Mouse (Mus musculus) midbrain, postnatal 0 days (tissue): ENCODE data around the gene 2210016L21Rik. TPM values are rescaled to one million over a fixed set of nuclear protein-coding genes. Genes with fewer than 3 reads are reported as not detected.

Experiments
- ATAC-seq: fragments of 200-750 bp; cut with Nextera tagmentation; 2 replicates; pipeline ENCODE4 v1.8.0; 2017; ENCODE audit warnings: moderate number of reproducible peaks, mild to moderate bottlenecking, moderate TSS enrichment, moderate library complexity; ENCODE audit not compliant: low FRiP score
- DNase-seq: peaks from one replicate; pipeline ENCODE4 v3.0.0-alpha.2; 2015; ENCODE audit warnings: low spot score
- H3K27ac ChIP-seq: fragments of 300-500 bp; sonication (generic); 2 replicates; pipeline ENCODE4 v1.5.1; 2014; ENCODE audit warnings: low read depth, mild to moderate bottlenecking, low read length, mixed read lengths
- H3K27me3 ChIP-seq: fragments of 300-500 bp; sonication (generic); 2 replicates; pipeline ENCODE4 v1.6.1; 2014; ENCODE audit warnings: low read length, control low read depth, mixed read lengths; ENCODE audit not compliant: insufficient read depth
- H3K36me3 ChIP-seq: fragments of 300-500 bp; sonication (generic); 2 replicates; pipeline ENCODE4 v1.6.1; 2014; ENCODE audit warnings: low read length, control low read depth, mixed read lengths; ENCODE audit not compliant: insufficient read depth
- H3K4me1 ChIP-seq: fragments of 300-500 bp; sonication (generic); 2 replicates; pipeline ENCODE4 v1.6.1; 2014; ENCODE audit warnings: mild to moderate bottlenecking, control low read depth, antibody characterized with exemption, low read length, mixed read lengths; ENCODE audit not compliant: insufficient read depth
- H3K4me2 ChIP-seq: fragments of 300-500 bp; sonication (generic); 2 replicates; pipeline ENCODE4 v1.6.1; 2014; ENCODE audit warnings: low read depth, mild to moderate bottlenecking, low read length, mixed read lengths; ENCODE audit not compliant: poor library complexity, severe bottlenecking
- H3K4me3 ChIP-seq: fragments of 300-500 bp; sonication (generic); 2 replicates; pipeline ENCODE4 v1.5.1; 2014; ENCODE audit warnings: low read depth, mild to moderate bottlenecking, low read length, moderate library complexity
- H3K9ac ChIP-seq: fragments of 300-500 bp; sonication (generic); replicated peaks from 2 replicates; pipeline ENCODE4 v1.6.1; 2014; ENCODE audit warnings: mild to moderate bottlenecking, low read length, moderate library complexity, mixed read lengths; ENCODE audit not compliant: poor library complexity, severe bottlenecking
- H3K9me3 ChIP-seq: fragments of 300-500 bp; sonication (generic); 2 replicates; pipeline ENCODE4 v1.6.1; 2016; ENCODE audit warnings: low read length, control low read depth
- CTCF ChIP-seq: IDR thresholded peaks from 2 replicates; pipeline ENCODE4 v1.5.1; 2016; ENCODE audit warnings: antibody characterized with exemption, mild to moderate bottlenecking
- WGBS: fragments of 180-500 bp; shearing (Covaris S2); extraction: QIAGEN DNeasy Blood & Tissue Kit; methylation state at CpG from one replicate; pipeline ENCODE4 v1.1.7; 2014; 5-methylcytosine and 5-hydroxymethylcytosine counted together
- polyA plus RNA-seq: library from polyadenylated mRNA; unstranded; fragments of >200 nt; fragmentation: Nextera tagmentation; extraction: Ambion mirVana; gene quantifications from 2 replicates; pipeline ENCODE4 v1.2.1, GENCODE M21; 2015
- total RNA-seq: library from RNA; depleted of rRNA; stranded (reverse); fragments of >200 nt; gene quantifications from 2 replicates; pipeline ENCODE4 v1.2.3, GENCODE M21; 2014

The 2210016L21Rik gene
- total and polyA plus RNA-seq, 2 experiments from 2014 or later: 62.9 to 225 TPM

DNA sequence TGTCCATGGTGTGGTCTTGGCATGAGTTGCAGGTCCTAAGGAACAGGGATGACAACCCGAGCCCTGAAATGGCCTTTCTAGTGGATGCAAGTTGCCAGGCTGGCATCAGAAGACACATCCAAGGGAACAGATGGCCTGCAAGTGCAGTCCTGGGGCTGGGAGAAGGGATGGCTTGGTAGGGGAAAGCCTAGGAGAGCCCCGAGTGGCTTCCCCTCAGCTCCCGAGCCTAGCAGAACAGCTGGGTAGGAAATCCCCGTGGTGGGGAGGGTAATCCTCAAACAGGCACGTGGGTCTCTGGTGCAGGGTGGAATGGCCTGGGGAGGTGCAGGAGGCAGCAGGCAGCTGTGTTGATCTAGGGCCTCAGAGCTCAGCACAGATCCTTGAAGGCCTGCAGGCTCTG, 7.4 kb downstream of the 2210016L21Rik start:
- DNase-seq: peak; percentile 53
- no peak overlapping the region for H3K27ac ChIP-seq
- no peak for ATAC-seq

DNA sequence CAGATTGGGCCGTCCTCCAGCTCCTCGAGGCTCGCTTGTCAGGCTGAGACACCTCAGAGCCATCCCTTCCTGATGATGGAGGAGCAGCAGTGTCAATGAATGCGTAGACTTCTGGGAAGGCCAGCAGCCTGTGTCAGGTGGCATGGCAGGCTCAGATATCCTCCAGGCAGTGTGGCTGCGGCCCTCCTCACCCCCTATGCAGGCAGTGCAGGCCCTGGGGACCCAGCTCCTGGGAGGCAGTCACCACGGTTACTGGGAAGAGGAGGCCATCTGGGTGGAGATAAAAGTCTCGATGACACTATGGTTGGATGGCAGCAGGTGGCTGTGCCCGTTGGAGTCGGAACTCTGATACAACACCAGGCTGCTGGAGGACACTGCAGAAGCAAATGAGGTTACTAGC, 7.9 kb downstream of the 2210016L21Rik start:
- ATAC-seq (no peak), DNase-seq (no peak)
- no peaks in the 10 kb centered on the region for H3K27me3 ChIP-seq
- no peaks in the 10 kb centered on the region for H3K4me1 ChIP-seq
- no peak overlapping the region for H3K9ac ChIP-seq
- no peak for TF ChIP-seq CTCF
- H3K4me3 ChIP-seq: no peak overlapping the region
- H3K27ac ChIP-seq: no peak overlapping the region
- H3K4me2 ChIP-seq: no peak overlapping the region
- no peaks in the 10 kb centered on the region for H3K9me3 ChIP-seq
- H3K36me3 ChIP-seq: peaks cover 37% of the 10 kb centered on the region
- WGBS: 72% methylated on average over 9 of the region's 9 CpGs

More for the DNA sequence above, 7.4 kb downstream of the 2210016L21Rik start:
- Histone ChIP-seq H3K4me1 (no peaks in the 10 kb centered on the region), H3K27me3 (no peaks in the 10 kb centered on the region), H3K9me3 (no peaks in the 10 kb centered on the region), H3K9ac (no peak overlapping the region), H3K4me2 (no peak overlapping the region), H3K36me3 (peaks cover 37% of the 10 kb centered on the region), H3K4me3 (no peak overlapping the region)
- WGBS: 40% methylated on average over 5 of the region's 5 CpGs
- no peak for TF ChIP-seq CTCF

DNA sequence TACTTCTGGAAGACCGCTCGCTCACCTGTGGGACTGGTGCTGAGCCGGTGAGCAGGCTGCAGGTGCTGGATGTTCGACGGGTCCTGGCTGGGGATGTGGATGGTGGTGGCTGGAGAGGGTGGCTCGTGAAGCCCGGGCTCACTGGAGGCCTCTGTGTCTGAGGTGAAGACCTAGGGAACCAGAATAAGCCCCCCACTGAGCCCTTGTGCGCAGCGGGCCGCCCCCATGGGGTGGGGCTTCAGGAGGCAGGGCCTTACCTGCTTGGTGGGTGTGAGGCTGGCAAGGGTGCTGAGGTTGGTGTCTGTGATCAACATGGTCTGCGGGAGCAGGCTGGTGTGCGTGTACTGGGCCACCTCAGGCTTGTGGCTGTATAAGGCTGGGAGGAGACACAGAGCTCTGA, 8.7 kb downstream of the 2210016L21Rik start:
- Histone ChIP-seq H3K9ac (no peak overlapping the region), H3K27ac (no peak overlapping the region), H3K4me2 (no peak overlapping the region), H3K27me3 (no peaks in the 10 kb centered on the region), H3K4me1 (no peaks in the 10 kb centered on the region), H3K4me3 (no peak overlapping the region), H3K36me3 (peaks cover 35% of the 10 kb centered on the region), H3K9me3 (no peaks in the 10 kb centered on the region)
- no peak for TF ChIP-seq CTCF
- WGBS: 53% methylated on average over 12 of the region's 12 CpGs
- DNase-seq (no peak), ATAC-seq (no peak)

DNA sequence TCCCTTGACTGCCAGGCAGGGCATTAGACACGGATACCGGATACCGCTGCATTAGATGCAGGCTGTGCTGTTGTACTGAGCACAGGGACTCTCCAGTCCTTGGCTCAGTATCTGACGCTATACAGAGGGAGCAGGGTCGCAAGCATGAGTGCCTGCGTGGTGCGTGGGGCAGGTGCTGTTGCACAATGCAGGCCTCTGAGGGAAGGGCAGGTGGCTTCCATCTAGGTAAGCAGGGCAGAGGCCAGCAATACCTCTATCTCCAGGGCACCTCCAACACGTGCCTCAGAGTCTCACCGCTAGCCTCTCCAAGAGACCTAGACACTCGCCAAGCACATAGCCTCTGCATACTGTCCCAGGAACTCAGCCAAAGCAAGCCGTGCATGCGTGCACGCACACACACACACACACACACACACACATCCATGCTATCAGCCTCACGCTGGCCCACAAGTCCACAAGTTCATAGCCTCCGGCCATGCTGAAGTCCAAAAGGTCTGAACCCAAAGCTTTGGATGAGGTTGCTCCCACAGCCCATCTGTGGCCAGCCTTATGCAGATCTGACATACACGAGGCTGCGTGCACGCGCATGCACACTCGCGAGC, 9.4 kb downstream of the 2210016L21Rik start:
- ATAC-seq: no peak
- 84% methylated on average over 21 of the region's 21 CpGs for WGBS
- no peak for TF ChIP-seq CTCF

DNA sequence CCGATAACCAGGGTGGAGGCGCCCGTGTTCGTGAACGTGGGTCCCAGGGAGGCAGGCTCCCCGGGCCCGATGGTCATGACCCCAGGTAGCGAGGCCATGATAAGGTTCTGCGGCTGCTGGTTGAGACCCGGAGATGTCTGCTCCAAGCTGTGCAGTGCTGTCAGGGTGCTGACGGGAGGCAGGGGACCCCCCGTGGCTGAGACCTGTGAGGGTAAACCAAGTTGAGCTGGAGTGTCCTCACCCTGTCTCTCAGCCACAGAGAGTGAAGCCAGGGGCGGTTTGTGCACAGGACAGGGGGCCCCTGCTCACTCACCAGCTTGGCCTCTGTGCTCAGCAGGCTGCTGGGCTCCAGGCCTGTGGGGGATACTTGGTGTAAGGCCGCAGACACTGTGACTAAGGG, 11.4 kb downstream of the 2210016L21Rik start:
- Histone ChIP-seq H3K27ac (no peak overlapping the region), H3K4me2 (no peak overlapping the region), H3K4me1 (no peaks in the 10 kb centered on the region), H3K27me3 (no peaks in the 10 kb centered on the region), H3K36me3 (peaks cover 8% of the 10 kb centered on the region), H3K9me3 (no peaks in the 10 kb centered on the region), H3K9ac (no peak overlapping the region), H3K4me3 (no peak overlapping the region)
- 85% methylated on average over 14 of the region's 14 CpGs for WGBS
- no peak for ATAC-seq
- TF ChIP-seq CTCF: no peak
- DNase-seq: no peak

More for the DNA sequence above, 9.4 kb downstream of the 2210016L21Rik start:
- no peaks in the 10 kb centered on the region for H3K4me1 ChIP-seq
- no peak for DNase-seq
- H3K27me3 ChIP-seq: no peaks in the 10 kb centered on the region
- H3K27ac ChIP-seq: no peak overlapping the region
- H3K9ac ChIP-seq: no peak overlapping the region
- peaks cover 28% of the 10 kb centered on the region for H3K36me3 ChIP-seq
- no peak overlapping the region for H3K4me2 ChIP-seq
- H3K9me3 ChIP-seq: no peaks in the 10 kb centered on the region
- H3K4me3 ChIP-seq: no peak overlapping the region

DNA sequence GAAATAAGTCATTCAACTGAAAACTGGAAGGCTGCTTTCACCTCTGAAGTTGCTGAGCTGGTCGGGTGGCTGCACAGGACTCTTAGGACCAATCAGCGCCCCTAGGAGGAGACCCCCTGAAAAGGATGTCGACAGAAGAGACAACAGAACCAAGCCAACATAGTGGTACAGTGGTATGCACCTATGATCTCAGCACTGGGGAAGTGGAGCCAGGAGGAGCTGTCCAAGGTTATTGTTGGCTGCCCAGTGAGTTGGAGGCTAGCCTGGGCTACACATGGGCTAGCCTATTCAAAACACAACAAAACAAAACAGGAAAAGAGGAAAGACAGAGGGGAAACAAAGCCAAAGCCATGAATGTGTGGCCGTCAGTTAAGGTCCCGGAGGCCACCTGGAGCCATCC, 16.1 kb downstream of the 2210016L21Rik start:
- no peak for DNase-seq
- no peaks in the 10 kb centered on the region for H3K4me1 ChIP-seq
- no peaks in the 10 kb centered on the region for H3K27me3 ChIP-seq
- H3K9ac ChIP-seq: no peak overlapping the region
- no peak overlapping the region for H3K27ac ChIP-seq
- no peak for ATAC-seq
- no peaks in the 10 kb centered on the region for H3K36me3 ChIP-seq
- WGBS: 85% methylated on average over 5 of the region's 5 CpGs
- no peak overlapping the region for H3K4me2 ChIP-seq
- no peak for TF ChIP-seq CTCF
- no peak overlapping the region for H3K4me3 ChIP-seq
- H3K9me3 ChIP-seq: no peaks in the 10 kb centered on the region
